ENCODE assay signal across 7 mouse cellular contexts in the genomic region with DNA sequence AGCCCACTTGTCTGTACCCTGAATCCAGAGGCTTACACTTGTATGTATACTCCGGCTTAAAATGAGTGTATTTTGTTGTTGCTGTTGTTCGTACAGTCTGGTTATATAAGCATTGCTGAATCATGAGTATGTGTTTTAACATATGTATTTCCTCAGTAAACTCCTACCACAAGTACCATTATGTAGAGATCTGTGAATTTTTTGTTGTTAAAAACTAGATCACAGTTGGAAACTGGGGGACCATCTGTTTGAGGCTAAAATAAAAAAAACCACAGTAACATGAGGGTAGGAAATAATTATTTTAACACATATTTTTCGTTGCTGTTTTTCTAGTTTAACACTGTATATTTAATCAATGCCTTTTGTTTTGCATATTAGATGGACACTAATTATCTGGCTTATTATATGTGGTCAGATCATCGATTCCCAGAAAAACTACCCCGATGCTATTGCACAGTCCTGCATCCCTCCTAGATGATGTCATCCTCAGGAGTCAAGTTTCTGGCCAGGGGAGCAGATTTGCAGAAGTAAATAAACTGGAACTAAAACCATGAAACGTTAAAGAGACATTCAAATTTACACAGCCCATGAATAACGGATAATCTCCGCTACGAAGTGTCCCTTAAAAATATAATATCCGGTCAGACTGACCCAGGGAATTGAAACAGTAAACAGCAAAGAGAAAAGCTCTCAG. TPM values are rescaled to one million over a fixed set of nuclear protein-coding genes. Genes with fewer than 3 reads are reported as not detected.
DNase-seq lines count a peak whose midpoint lies in the region; ATAC-seq and TF ChIP-seq lines count a peak whose summit lies in the region.

No protein-coding gene starts in this region.

- H3K4me3 ChIP-seq in liver, adult 2 months (ENCODE audit: insufficient read depth, low read depth, low read length), result peak overlapping the region; percentile 47
- H3K4me3 ChIP-seq in forebrain, embryonic 12.5 days (replicated peaks), result no peak overlapping the region
- H3K4me3 ChIP-seq in liver, embryonic 13.5 days (replicated peaks), result no peak overlapping the region

- no peak for TF ChIP-seq POLR2A in liver, adult 2 months (IDR thresholded peaks at IDR 0.05; ENCODE audit: extremely low read depth, insufficient read depth, low read length)

- H3K9me3 ChIP-seq in forebrain, embryonic 12.5 days, result no peaks in the 10 kb centered on the region
- H3K9me3 ChIP-seq in liver, embryonic 13.5 days (replicated peaks), result no peaks in the 10 kb centered on the region

- peak overlapping the region; percentile 67 for H3K9ac ChIP-seq in liver, adult 2 months (ENCODE audit: low read depth, low read length)
- no peak overlapping the region for H3K9ac ChIP-seq in forebrain, embryonic 12.5 days
- peak overlapping the region; percentile 47; the same call in 1 of the 2 replicates for H3K9ac ChIP-seq in liver, embryonic 13.5 days

- H3K79me2 ChIP-seq in liver, adult 2 months (ENCODE audit: control insufficient read depth, insufficient read depth, low read length), result no peaks in the 10 kb centered on the region; the same call in 1 of the 2 replicates

- peak; percentile 61 for DNase-seq in liver, adult 2 months (ENCODE audit: extremely low read depth, low read depth, low spot score)
- no peak for DNase-seq in liver
- DNase-seq in liver, embryonic 13.5 days, result no peak
- DNase-seq in splenic B cell, adult 2 months (ENCODE audit: low read depth, low spot score), result peak; percentile 5
- DNase-seq in left cerebral cortex, adult 9 months (ENCODE audit: low spot score in 2 of 2), result no peak
- DNase-seq in spleen, postnatal 36 days (ENCODE audit: low spot score in 2 of 2), result no peak

- peak overlapping the region; percentile 81 for H3K27ac ChIP-seq in liver, adult 2 months (replicated peaks; ENCODE audit: insufficient read depth, low read depth, low read length)
- no peak overlapping the region for H3K27ac ChIP-seq in forebrain, embryonic 12.5 days
- no peak overlapping the region for H3K27ac ChIP-seq in liver, embryonic 13.5 days

- H3K27me3 ChIP-seq in liver, adult 2 months (ENCODE audit: control insufficient read depth, insufficient read depth, low read length), result no peaks in the 10 kb centered on the region
- H3K27me3 ChIP-seq in forebrain, embryonic 12.5 days, result no peaks in the 10 kb centered on the region
- no peaks in the 10 kb centered on the region for H3K27me3 ChIP-seq in liver, embryonic 13.5 days
- no peaks in the 10 kb centered on the region for H3K27me3 ChIP-seq in splenic B cell, adult 2 months (ENCODE audit: control insufficient read depth, insufficient read depth, low read length, poor library complexity, severe bottlenecking)

- H3K4me2 ChIP-seq in forebrain, embryonic 12.5 days, result peak overlapping the region; percentile 42
- H3K4me2 ChIP-seq in liver, embryonic 13.5 days, result peak overlapping the region; percentile 39

- no peaks in the 10 kb centered on the region for H3K36me3 ChIP-seq in liver, adult 2 months (ENCODE audit: control insufficient read depth, insufficient read depth, low read length)
- no peaks in the 10 kb centered on the region for H3K36me3 ChIP-seq in forebrain, embryonic 12.5 days (replicated peaks)
- H3K36me3 ChIP-seq in liver, embryonic 13.5 days, result no peaks in the 10 kb centered on the region
- H3K36me3 ChIP-seq in splenic B cell, adult 2 months (ENCODE audit: control insufficient read depth, insufficient read depth, low read length, poor library complexity, severe bottlenecking), result no peaks in the 10 kb centered on the region

- TF ChIP-seq CTCF in liver, adult 2 months (IDR thresholded peaks at IDR 0.05; ENCODE audit: low read depth, low read length), result no peak

- 33% methylated on average over 10 of the region's 10 CpGs for WGBS in liver, adult 2 months
- WGBS in forebrain, embryonic 12.5 days, result 60% methylated on average over 10 of the region's 10 CpGs
- WGBS in liver, embryonic 13.5 days (ENCODE audit: insufficient replicate concordance), result 48% methylated on average over 10 of the region's 10 CpGs

- H3K4me1 ChIP-seq in liver, adult 2 months (ENCODE audit: control insufficient read depth, insufficient read depth, low read length), result peaks cover 15% of the 10 kb centered on the region
- peaks cover 10% of the 10 kb centered on the region for H3K4me1 ChIP-seq in forebrain, embryonic 12.5 days
- H3K4me1 ChIP-seq in liver, embryonic 13.5 days (replicated peaks), result peaks cover 5% of the 10 kb centered on the region

- peak; percentile 47; the same call in 1 of the 2 replicates for ATAC-seq in forebrain, embryonic 12.5 days (ENCODE audit: low FRiP score)
- no peak for ATAC-seq in liver, embryonic 13.5 days (ENCODE audit: low read depth)

RNA-seq across cellular contexts. Expression of a gene that starts 18.2 kb away (rescaled TPM):
- 25.3 and 30.8 TPM in 2 replicates for total RNA-seq in liver, adult 2 months (2014; rRNA removed)
- 3.9 and 4.2 TPM in 2 replicates for polyA plus RNA-seq in liver, adult 2 months (2012; rRNA removed)
- 5.3 TPM in 2 replicates for polyA plus RNA-seq in forebrain, embryonic 12.5 days (2016; fragmentation: Nextera tagmentation; extraction: Ambion mirVana)
- polyA plus RNA-seq in liver, embryonic 13.5 days (2015; fragmentation: Nextera tagmentation; extraction: Ambion mirVana), result 1.1 and 1.3 TPM in 2 replicates

Comparison
In these comparisons a context has a peak if more than half of its experiments do, and no peak if none do; other contexts are left out.
1. DNase-seq: peak in liver, adult 2 months (single experiment) and splenic B cell, adult 2 months (single experiment); none in liver (single experiment), liver, embryonic 13.5 days (single experiment), left cerebral cortex, adult 9 months (0 of 2) and spleen, postnatal 36 days (0 of 2).